Mouse (Mus musculus) heart, adult 2 months (tissue): ENCODE data around the gene Crnkl1.

Source experiments
- CTCF ChIP-seq: fragments of 200-600 bp; IDR thresholded peaks from 2 replicates; pipeline ENCODE4 v1.8.1; 2022; ENCODE audit warnings: antibody characterized with exemption, mild to moderate bottlenecking, moderate library complexity
- POLR2A ChIP-seq: fragments of 200-500 bp; IDR thresholded peaks from 2 replicates; pipeline ENCODE4 v1.6.1; 2011; ENCODE audit warnings: mild to moderate bottlenecking, low read depth, low read length, control low read depth; ENCODE audit not compliant: insufficient read depth

DNA sequence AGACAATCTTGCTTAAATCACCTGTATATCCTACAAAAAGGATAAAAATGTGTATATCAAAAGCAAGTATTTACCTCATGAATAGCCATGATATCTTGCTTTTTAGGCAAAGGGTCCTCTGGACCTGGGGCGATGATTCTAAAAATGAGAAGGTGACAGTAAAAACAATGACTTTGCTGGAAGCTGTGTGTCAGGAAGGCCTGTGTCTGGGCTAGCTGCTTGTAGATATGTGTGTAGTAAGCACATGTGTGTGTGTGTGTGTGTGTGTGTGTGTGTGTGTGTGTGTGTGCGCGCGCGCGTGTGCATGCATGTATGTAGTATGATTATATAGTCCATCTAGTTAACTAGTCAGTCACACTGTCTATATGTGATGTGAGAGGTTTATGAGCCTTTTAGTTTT is 41.1 kb downstream of the Crnkl1 start:
- TF ChIP-seq POLR2A (no peak), CTCF (no peak)
